Mouse (Mus musculus) spleen, adult 12 weeks (tissue): Measurements from ENCODE around the gene Shb.
"Not testable (repeated sequence)": the region's sequence is repeated elsewhere in the genome, so short reads cannot be mapped to it uniquely, and the experiment has no call there.

ENCODE experiments used
- DNase-seq: peaks from one replicate; pipeline ENCODE4 v3.0.0; 2022; ENCODE audit warnings: low spot score

The Shb gene

DNA sequence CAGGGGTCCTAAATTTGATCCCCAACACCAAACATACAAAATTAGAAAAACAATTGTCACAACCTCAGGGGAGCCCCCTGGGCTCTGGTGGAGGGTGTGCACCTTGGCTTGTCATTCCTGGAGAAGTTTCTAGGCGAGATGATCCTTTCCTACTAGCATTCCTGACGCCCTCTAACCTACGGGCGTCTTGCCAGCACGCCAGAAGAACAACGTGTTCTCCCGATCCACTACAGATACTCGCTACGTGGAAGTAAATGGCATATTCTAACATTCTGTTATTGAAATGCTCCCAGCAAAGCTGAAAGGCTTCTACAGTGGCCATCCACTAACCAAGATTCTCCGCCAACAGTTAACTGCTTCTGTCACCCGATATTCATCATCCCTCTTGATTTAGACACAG is 139.7 kb downstream of the Shb start:
- DNase-seq: no peak

DNA sequence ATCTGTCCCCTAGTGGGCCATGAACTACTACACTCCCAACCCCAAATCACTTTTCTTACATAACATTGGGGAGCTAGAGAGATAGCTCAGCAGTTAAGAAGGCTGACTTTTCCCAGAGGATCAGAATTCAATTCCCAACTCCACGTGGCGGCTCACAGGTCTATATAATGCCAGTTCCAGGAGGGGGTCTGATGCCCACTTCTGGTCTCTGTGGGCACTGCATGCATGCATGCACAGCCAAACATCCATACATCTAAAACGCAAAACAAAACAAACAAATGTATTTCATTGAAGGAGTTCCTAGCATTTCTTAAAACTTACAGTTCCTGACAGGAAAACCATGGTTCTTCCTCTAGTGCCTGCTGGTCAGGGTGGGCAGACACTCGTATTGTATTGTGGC is 140.2 kb downstream of the Shb start:
- no peak for DNase-seq

DNA sequence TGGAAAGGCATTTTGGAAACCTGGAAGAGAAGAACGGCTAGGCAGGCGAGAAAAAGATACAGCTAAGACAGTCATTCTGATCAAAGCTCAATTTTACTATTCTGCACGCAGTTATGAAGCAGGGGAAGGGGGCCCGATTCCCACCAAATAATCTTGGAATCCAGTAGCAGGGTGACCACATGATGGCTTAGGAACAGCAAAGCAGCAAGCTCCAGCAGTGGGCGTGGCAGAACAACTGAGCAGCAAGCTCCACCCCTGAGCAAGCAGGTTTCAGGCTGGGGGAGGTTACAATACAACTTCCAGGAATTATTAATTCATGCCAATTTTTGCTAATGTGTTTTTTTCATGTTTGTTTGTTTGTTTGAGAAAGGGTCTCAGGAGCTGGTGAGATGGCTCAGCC is 145.0 kb downstream of the Shb start:
- not testable (repeated sequence) for DNase-seq

DNA sequence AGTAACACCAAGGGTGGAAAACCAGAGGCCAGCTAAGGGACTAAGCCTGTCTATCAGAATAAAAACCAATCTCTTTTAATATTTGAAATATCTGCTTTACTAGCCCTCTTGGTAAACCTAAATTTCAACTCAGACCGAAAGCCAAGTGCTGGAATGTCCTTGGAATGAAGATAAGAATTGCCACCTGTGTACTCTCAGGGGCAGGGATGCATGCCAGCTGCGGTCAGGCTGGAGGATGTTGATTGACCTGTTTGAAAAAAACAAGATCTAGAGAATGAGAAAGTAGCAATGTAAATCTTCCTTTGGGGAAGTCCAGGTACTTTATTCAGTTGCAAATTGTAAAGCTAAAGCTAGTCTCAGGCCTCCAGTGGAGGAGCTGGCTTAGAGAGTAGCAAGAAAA is 150.1 kb downstream of the Shb start:
- DNase-seq: not testable (repeated sequence)

GRCm38 (mm10) chr4:45380903-45381580 is 151.2 kb downstream of the Shb start:
- not testable (repeated sequence) for DNase-seq

DNA sequence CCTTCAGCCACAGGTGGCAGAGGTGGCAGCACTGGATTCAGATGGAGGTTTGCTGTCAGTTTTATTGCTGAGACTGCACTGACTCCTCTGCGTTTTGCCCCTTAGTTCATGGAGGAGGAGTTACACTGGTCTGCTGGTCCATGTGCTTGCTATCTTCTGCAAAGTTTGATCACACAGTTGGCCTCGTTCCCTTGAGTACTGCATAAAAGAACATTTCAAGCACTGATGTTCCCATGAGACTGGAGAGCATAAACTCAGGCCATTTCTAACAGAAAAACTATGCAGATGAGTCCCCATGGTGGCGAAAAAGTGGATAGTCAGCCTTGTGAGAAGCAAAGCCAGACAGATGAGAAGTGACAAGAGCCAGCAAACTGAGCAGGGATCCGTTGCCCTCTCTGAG is 155.7 kb downstream of the Shb start:
- no peak for DNase-seq

DNA sequence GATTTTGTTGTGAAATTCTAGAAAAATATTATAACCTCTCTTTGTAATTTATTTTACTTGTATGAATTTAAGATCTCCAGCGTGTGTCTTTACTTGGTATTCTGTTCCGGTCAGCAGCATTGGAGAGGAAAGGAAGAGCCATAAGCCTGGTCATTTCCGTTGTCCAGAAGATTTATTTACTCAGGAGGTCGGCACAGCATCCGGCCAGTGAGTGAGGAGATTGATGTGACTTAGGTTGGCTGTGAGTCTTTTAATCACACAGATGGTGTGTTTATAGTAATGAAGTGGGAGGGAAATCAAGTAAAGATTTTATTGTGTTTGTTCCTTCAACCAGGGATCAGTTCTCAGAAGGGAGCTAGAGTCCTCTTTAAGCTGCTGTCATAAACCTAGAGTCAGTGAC is 157.4 kb downstream of the Shb start:
- no peak for DNase-seq
